Mouse (Mus musculus): ENCODE results near the gene Rab12.

GRCm38 (mm10) chr17:66518877-66519553 is 514 bp downstream of the Rab12 start:
- TF ChIP-seq ZNF384 (IDR thresholded peaks at IDR 0.05; ENCODE audit: low read depth, low read length) (no peak), ZC3H11A (IDR thresholded peaks at IDR 0.05; ENCODE audit: borderline replicate concordance, low read depth, low read length) (no peak), CHD2 (IDR thresholded peaks at IDR 0.05; ENCODE audit: low read depth, low read length) (no peak), MAFK (IDR thresholded peaks at IDR 0.05; ENCODE audit: insufficient read depth, low read depth, low read length) (no peak), HCFC1 (IDR thresholded peaks at IDR 0.05; ENCODE audit: borderline replicate concordance, insufficient read depth, low read length) (no peak)
